Mouse (Mus musculus) intestine, postnatal 0 days (tissue): ENCODE data around the gene Map4k4. TPM values are rescaled to one million over a fixed set of nuclear protein-coding genes. Genes with fewer than 3 reads are reported as not detected.

ENCODE experiments used
- ATAC-seq: fragments of 200-750 bp; cut with Nextera tagmentation; 2 replicates; pipeline ENCODE4 v1.8.0; 2017; ENCODE audit warnings: mild to moderate bottlenecking, moderate TSS enrichment, moderate library complexity
- H3K27ac ChIP-seq: fragments of 300-500 bp; sonication (generic); 2 replicates; pipeline ENCODE4 v1.5.1; 2014; ENCODE audit warnings: mild to moderate bottlenecking, low read depth, low read length, moderate library complexity
- H3K27me3 ChIP-seq: fragments of 300-500 bp; sonication (generic); replicated peaks from 2 replicates; pipeline ENCODE4 v1.6.1; 2014; ENCODE audit warnings: low read length, mixed read lengths; ENCODE audit not compliant: control insufficient read depth, insufficient read depth
- H3K36me3 ChIP-seq: fragments of 300-500 bp; sonication (generic); 2 replicates; pipeline ENCODE4 v1.6.1; 2014; ENCODE audit warnings: mild to moderate bottlenecking, moderate library complexity; ENCODE audit not compliant: control insufficient read depth, insufficient read depth
- H3K4me1 ChIP-seq: fragments of 300-500 bp; sonication (generic); replicated peaks from 2 replicates; pipeline ENCODE4 v1.6.1; 2014; ENCODE audit warnings: antibody characterized with exemption, low read length, mixed read lengths; ENCODE audit not compliant: control insufficient read depth, insufficient read depth
- H3K4me2 ChIP-seq: fragments of 300-500 bp; sonication (generic); replicated peaks from 2 replicates; pipeline ENCODE4 v1.6.1; 2014; ENCODE audit warnings: low read depth, mild to moderate bottlenecking, moderate library complexity
- H3K4me3 ChIP-seq: fragments of 300-500 bp; sonication (generic); 2 replicates; pipeline ENCODE4 v1.5.1; 2014; ENCODE audit warnings: low read depth, low read length
- H3K9ac ChIP-seq: fragments of 300-500 bp; sonication (generic); 2 replicates; pipeline ENCODE4 v1.6.1; 2014; ENCODE audit warnings: mild to moderate bottlenecking, low read depth, low read length
- H3K9me3 ChIP-seq: fragments of 300-500 bp; sonication (generic); 2 replicates; pipeline ENCODE4 v1.6.1; 2016; ENCODE audit warnings: mixed run types; ENCODE audit not compliant: control insufficient read depth
- CTCF ChIP-seq: sonication (generic); IDR thresholded peaks from 2 replicates; pipeline ENCODE4 v1.5.1; 2016; ENCODE audit warnings: low read depth, mild to moderate bottlenecking, control low read depth, antibody characterized with exemption, moderate library complexity
- WGBS: fragments of 180-500 bp; shearing (Covaris S2); extraction: QIAGEN DNeasy Blood & Tissue Kit; methylation state at CpG from one replicate; pipeline ENCODE4 v1.1.7; 2014; 5-methylcytosine and 5-hydroxymethylcytosine counted together
- polyA plus RNA-seq: library from polyadenylated mRNA; unstranded; fragments of >200 nt; fragmentation: Nextera tagmentation; extraction: Ambion mirVana; gene quantifications from 2 replicates; pipeline ENCODE4 v1.2.1, GENCODE M21; 2015

The Map4k4 gene
- polyA plus RNA-seq, 1 experiment from 2014 or later, result 6.8 TPM

GRCm38 (mm10) chr1:39950590-39950989 is 49.9 kb downstream of the Map4k4 start:
- H3K4me2 ChIP-seq, result no peak overlapping the region
- no peaks in the 10 kb centered on the region for H3K36me3 ChIP-seq
- ATAC-seq, result no peak
- H3K9me3 ChIP-seq, result no peaks in the 10 kb centered on the region
- H3K9ac ChIP-seq, result no peak overlapping the region
- H3K27ac ChIP-seq, result no peak overlapping the region
- H3K4me3 ChIP-seq, result no peak overlapping the region
- 0 out of 2 replicates have a peak, but pooled peaks cover 14% of the 10 kb centered on the region for H3K4me1 ChIP-seq
- TF ChIP-seq CTCF, result no peak
- 30% methylated on average over 3 of the region's 3 CpGs for WGBS
- no peaks in the 10 kb centered on the region for H3K27me3 ChIP-seq

- no peak for ATAC-seq
- no peaks in the 10 kb centered on the region for H3K36me3 ChIP-seq
- H3K27ac ChIP-seq, result no peak overlapping the region
- no peak overlapping the region for H3K4me3 ChIP-seq
- H3K9me3 ChIP-seq, result no peaks in the 10 kb centered on the region
- no peak overlapping the region for H3K9ac ChIP-seq
- no peak overlapping the region for H3K4me2 ChIP-seq
- no peaks in the 10 kb centered on the region for H3K27me3 ChIP-seq
- 70% methylated on average over 3 of the region's 3 CpGs for WGBS
- no peak for TF ChIP-seq CTCF
- peaks cover 3% of the 10 kb centered on the region for H3K4me1 ChIP-seq
Observed at GRCm38 (mm10) chr1:39954652-39955051, 53.9 kb downstream of the Map4k4 start.

DNA sequence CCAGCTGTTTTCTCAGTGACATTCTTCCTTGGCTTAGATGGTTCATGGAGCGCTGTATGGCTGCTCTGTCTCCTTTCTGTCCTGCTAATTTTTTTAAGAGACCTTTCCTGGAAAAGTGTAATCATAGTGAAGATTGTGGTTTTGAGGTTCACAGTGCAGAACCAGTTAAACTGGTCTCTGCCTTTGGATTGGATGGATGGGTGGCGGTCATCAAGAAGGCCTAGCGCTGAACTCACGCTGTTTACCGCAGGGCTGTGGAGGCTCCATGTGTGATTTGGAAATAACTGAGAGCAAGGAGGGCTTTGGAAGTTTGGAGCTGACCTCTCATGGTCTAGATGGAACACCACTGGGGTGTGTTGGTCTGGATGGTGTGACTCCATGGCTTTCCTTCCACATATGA is 56.0 kb downstream of the Map4k4 start:
- no peak for ATAC-seq
- Histone ChIP-seq H3K36me3 (no peaks in the 10 kb centered on the region), H3K27me3 (no peaks in the 10 kb centered on the region), H3K4me3 (no peak overlapping the region), H3K27ac (no peak overlapping the region), H3K4me1 (peaks cover 3% of the 10 kb centered on the region), H3K9ac (no peak overlapping the region), H3K4me2 (no peak overlapping the region), H3K9me3 (no peaks in the 10 kb centered on the region)
- no peak for TF ChIP-seq CTCF
- WGBS, result 53% methylated on average over 5 of the region's 5 CpGs

- 74% methylated on average over 7 of the region's 7 CpGs for WGBS
- H3K9me3 ChIP-seq, result no peaks in the 10 kb centered on the region
Observed at GRCm38 (mm10) chr1:39957981-39958380, 57.3 kb downstream of the Map4k4 start.

DNA sequence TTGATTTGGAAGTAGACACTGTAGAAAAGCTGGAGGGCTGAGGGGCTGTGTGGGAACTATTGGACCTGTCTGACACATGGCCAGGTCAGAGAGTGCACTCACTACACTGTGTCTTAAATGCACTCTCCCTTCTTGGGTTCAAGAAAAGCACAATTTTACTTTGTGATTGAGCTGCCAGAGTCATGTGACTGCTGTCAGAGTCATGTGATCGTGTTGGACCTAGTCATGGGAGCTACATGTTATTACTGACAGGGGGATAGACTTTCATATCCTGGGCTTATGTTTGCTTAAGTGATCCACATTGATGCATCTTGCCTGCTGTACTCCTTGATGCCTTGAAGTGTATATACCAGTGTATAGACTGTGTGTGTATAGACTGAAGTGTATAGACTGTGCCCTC is 59.9 kb downstream of the Map4k4 start:
- no peak overlapping the region for H3K4me3 ChIP-seq
- no peak for ATAC-seq
- peaks cover 9% of the 10 kb centered on the region for H3K4me1 ChIP-seq
- no peak overlapping the region for H3K9ac ChIP-seq
- 84% methylated on average over 1 of the region's 1 CpGs for WGBS
- no peaks in the 10 kb centered on the region for H3K9me3 ChIP-seq
- H3K27ac ChIP-seq, result no peak overlapping the region
- 0 out of 2 replicates have a peak, but pooled peaks cover 7% of the 10 kb centered on the region for H3K36me3 ChIP-seq
- TF ChIP-seq CTCF, result no peak
- H3K27me3 ChIP-seq, result no peaks in the 10 kb centered on the region
- no peak overlapping the region for H3K4me2 ChIP-seq

More at GRCm38 (mm10) chr1:39957981-39958380, 57.3 kb downstream of the Map4k4 start:
- H3K4me3 ChIP-seq, result no peak overlapping the region
- H3K4me2 ChIP-seq, result no peak overlapping the region
- no peak for TF ChIP-seq CTCF
- no peak overlapping the region for H3K9ac ChIP-seq
- no peak overlapping the region; the same call in 1 of the 2 replicates for H3K27ac ChIP-seq
- H3K36me3 ChIP-seq, result 0 out of 2 replicates have a peak, but pooled peaks cover 7% of the 10 kb centered on the region
- H3K27me3 ChIP-seq, result no peaks in the 10 kb centered on the region
- H3K4me1 ChIP-seq, result peaks cover 3% of the 10 kb centered on the region
- no peak for ATAC-seq

DNA sequence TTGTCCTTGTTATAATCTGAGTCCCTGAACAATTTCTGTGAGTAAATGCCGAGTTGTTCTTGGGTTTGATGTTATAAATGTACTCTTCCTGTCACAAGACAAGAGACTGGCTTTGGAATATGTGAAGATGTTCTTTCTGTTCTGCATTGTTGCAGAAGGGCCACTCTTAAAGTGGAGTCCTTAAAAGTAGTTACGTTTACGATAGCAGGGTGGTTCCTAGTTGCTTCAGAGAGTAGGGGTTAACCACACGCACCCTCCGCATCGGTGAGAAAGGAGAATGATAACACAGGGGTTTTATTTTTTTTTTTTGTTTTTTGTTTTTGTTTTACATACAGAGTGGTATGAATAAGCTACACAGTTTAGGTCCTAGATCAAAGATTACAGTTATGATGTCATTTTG is 60.4 kb downstream of the Map4k4 start:
- H3K4me1 ChIP-seq, result peaks cover 9% of the 10 kb centered on the region
- H3K27ac ChIP-seq, result no peak overlapping the region
- no peak for ATAC-seq
- H3K36me3 ChIP-seq, result 0 out of 2 replicates have a peak, but pooled peaks cover 7% of the 10 kb centered on the region
- no peak overlapping the region for H3K4me2 ChIP-seq
- H3K4me3 ChIP-seq, result no peak overlapping the region
- no peak for TF ChIP-seq CTCF
- H3K27me3 ChIP-seq, result no peaks in the 10 kb centered on the region
- no peak overlapping the region for H3K9ac ChIP-seq
- H3K9me3 ChIP-seq, result no peaks in the 10 kb centered on the region
- 80% methylated on average over 6 of the region's 6 CpGs for WGBS

DNA sequence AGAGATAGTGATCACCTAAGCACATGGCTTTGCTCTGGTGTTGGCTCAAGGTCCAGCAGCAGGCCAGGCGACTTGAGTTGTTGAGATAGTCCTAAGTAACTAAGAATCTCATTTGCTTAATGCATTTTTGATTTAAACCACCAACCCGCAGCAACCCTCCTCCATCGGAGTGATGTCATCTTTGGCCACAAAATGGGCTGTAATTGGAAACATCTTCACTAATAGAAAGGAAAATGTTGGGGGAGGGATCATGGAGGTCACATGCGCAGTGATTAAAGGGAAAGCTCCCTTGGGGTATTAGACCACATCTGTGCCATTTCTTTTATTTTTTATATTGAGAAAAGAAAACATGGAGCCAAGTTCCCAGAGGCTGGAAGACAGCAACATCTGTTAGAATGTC is 61.6 kb downstream of the Map4k4 start:
- Histone ChIP-seq H3K4me2 (no peak overlapping the region), H3K27me3 (no peaks in the 10 kb centered on the region), H3K4me1 (peaks cover 6% of the 10 kb centered on the region; the same call in 1 of the 2 replicates), H3K27ac (no peak overlapping the region), H3K4me3 (no peak overlapping the region), H3K9ac (no peak overlapping the region), H3K36me3 (0 out of 2 replicates have a peak, but pooled peaks cover 7% of the 10 kb centered on the region), H3K9me3 (no peaks in the 10 kb centered on the region)
- no peak for TF ChIP-seq CTCF
- ATAC-seq, result no peak
- WGBS, result 73% methylated on average over 4 of the region's 4 CpGs
